Mouse (Mus musculus): ENCODE measurements around the gene Cop1.

Cop1 gene

DNA sequence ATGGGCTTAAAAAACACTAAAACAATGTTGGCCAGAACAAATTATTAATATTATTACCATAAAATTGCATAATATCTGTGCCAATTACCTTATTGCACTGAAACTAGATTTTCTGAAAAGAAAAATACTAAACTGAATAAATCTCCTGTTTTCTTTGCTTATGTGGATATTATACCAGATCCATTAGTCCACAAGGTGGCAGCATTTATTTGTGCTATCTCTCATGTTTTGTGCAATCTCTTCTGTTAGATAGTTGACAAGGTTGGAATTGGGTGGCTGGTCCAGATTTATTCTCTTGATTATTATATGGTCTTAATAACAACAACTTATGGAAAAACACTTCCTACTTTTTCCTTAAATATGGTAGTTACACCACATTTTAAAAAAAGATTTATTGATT lies 58.1 kb downstream of the Cop1 start:
- no peak for DNase-seq (ENCODE audit: low spot score)

GRCm38 (mm10) chr1:159290859-159291258 lies 58.7 kb downstream of the Cop1 start:
- DNase-seq (ENCODE audit: low spot score), result no peak

DNA sequence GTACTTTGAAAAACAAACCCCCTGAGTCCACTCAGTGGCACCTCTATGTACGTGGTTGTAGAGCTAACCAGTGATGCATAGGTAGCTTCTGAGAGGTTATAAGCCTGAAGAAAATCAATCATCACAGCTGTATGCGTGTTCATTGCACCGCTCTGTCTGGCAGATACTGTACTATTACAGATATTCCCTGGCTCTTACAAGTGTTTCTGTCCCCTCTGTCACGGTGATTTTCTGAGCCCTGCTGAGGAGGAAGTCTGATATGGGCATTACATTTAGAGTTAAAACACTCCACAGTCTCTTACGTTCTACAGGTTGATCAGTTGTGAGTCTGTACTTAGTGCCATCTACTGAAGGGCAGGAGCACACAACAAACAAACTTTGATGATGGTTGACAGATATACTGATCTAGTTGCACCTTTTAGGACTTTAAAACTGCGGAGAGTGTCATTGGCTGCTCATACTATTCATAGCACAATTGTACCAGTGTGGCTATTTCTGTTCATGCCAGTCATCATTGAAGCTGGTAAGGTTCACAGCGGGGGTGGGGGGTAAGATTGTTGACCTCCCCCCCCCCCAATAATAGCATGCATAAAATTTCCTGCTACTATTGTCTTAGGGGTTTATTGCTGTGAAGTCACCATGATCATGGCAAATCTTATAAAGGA lies 69.4 kb downstream of the Cop1 start:
- DNase-seq (ENCODE audit: low spot score), result no peak

DNA sequence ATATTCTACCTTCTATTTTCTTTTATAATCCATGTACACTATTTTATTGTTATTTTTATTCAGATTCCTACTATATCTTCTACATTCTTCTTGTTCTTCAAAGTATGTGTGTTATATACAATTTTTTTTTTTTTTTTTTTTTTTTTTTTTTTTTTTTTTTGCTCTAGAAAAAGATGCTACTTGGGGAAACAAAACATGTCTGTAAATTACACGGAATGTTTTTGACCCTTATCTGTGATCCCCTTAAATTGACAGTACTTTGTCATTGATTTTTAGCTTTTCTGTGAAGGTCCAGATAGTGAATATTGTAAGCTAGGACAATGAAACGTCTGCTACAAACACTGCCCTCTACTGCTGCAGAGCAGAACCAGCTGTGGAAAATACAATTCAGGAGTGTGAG lies 81.5 kb downstream of the Cop1 start:
- no peak for DNase-seq (ENCODE audit: low spot score)

DNA sequence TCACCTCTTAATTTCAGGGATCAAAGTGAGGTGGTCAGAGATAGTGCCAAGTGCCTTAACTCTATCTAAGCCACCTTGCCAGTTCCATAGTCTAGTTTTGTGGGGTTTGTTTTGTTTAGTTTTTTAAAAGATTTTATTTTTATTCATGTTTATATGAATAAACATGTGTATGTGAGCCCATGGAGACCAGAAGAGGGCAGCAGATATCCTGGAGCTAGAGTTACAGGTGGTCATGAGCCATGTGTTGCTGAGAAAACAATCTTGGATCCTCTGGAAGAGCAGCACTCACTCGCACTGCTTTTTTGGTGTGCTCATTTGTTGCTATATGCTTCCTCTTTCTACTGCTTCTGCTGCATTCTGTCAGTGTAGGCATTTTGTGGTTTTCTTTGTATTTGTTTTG lies 90.5 kb downstream of the Cop1 start:
- DNase-seq (ENCODE audit: low spot score), result no peak

DNA sequence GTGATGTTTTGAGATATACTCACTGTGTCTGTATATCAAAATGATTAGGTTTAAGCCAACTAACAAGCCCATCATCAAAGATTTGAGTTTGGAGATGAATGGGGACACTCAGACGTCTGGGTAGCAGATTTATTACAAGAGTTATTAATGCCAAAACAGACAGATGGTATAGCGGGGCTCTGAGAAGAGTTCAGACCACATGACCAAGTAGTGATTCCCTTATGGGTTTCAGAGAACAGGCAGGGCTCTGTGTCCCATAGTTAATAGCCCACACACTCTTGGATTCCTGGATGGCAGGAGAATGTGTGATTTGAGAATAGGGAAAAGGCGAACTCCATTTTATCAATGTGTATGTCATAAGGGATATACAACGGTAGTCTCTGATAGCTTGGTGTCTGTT lies 98.9 kb downstream of the Cop1 start:
- DNase-seq (ENCODE audit: low spot score), result no peak

DNA sequence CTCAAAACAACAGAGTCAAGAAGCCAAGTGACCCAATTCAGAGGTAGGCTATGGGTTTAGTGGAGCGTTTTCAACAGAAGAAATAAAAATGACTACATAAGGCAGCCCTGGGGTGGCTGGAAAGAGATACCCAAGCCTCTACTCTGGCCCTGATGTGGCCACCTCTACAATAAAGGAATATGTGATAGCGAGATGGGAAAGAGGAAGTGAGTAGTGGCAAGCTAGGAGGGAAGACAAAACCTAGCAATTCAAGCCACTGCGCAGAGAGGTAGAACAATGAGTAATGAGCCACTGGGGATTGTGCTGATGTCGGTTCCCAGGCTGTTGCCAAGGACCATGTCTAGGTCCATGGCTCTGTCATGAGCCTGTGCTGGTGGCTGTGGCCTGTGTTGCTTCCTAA lies 102.0 kb downstream of the Cop1 start:
- DNase-seq (ENCODE audit: low spot score), result no peak

DNA sequence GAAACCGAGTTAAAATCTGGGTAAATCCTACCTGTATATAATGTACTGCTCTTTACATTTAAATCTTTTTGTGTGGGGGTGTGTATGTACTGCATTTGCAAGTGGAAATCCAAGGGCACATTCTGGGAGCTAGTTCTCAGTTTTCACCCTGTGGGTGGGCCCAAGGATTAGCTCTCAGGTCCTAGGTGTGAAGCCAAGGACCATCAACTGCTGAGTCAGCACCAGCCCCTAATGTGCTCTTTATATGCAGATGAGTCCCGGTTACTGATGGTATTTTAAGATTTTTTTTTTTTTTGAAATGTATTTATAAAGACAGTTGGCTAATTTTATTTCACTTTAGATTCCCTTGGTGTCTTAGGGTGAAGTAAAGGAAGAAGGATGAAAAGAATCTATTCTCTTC lies 110.2 kb downstream of the Cop1 start:
- no peak for DNase-seq (ENCODE audit: low spot score)

GRCm38 (mm10) chr1:159355027-159355570 lies 123.0 kb downstream of the Cop1 start:
- DNase-seq (ENCODE audit: low spot score), result no peak

DNA sequence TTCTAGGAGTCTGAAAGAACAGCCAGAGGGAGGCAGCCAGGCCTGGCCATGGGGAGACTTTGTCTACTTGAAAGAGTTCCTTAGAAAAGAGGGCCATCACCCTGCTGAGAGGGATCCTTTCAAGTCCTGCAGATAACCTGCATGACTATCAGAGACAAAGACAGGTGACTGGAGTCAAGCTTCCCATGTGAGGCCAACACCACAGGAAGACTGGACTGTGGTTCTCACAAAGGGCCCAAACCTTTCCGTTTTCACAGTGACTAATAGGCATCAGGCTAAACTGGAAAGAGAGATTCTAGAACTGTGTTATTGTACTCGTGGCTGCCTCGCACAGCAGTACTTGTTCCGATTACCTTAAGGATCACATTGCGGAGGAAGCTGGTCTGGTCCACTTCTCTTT lies 126.6 kb downstream of the Cop1 start:
- DNase-seq (ENCODE audit: low spot score), result no peak

DNA sequence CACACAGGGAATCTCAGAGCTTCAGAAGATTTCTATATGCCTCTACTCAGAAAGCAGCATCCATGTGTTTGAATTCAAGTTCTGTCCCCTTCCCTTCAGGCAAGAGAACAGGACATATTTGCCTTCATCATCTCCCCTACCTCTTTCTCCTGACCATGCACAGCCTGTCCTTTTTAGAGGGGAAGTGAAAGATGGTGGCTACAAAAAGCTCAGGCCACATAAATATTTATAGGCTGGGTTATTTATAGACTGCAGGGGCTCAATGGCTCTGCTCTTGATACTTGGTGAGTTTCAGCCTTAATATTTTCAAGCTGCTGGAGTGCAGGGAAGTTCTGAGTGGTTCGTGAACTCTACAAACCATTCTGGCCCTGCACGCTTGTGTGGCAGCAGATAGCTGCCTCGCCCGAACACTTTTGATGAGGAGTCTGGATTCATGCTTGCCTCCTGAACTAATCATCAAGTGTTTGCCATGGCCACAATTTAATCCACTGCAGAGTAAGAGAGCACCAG lies 139.8 kb downstream of the Cop1 start:
- no peak for DNase-seq (ENCODE audit: low spot score)

GRCm38 (mm10) chr1:159382218-159382617 lies 150.1 kb downstream of the Cop1 start:
- DNase-seq (ENCODE audit: low spot score), result no peak

DNA sequence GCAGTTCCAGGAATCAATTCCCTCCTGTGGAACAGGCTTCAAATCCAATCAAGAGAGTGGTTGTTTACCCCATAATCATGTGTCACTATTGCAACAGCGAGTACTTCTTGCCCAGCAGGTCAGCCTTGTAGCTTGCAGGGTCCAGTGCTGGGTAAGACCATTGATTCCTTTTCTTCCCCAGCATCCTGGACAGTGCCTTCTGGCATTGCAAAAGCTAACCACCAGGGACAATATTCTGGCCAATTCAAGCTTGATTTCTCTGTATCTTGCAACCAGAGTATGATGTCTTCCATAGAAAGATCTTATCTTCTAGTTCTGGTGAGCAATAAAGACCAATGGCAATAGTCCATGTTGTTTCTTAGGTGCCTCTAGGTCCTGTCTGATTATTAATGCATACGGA lies 150.8 kb downstream of the Cop1 start:
- no peak for DNase-seq (ENCODE audit: low spot score)

DNA sequence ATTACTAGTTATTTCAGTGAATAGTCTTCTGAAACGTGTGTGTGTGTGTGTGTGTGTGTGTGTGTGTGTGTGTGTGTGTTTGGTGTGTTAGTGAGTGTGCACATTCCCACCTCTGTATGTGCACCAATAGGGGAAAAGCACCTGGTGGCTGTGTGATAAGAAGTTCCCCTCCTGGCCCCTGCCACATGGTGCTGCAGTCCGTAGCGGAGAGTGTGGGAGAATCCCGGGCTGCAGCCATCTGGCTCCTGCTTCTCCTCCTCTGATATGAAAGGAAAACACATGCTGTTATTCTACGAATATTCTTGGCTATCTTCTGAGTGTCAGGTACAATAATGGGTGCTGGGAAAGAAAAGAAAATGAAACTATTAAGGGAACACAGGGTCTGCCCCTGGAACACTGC lies 154.3 kb downstream of the Cop1 start:
- DNase-seq (ENCODE audit: low spot score), result no peak

DNA sequence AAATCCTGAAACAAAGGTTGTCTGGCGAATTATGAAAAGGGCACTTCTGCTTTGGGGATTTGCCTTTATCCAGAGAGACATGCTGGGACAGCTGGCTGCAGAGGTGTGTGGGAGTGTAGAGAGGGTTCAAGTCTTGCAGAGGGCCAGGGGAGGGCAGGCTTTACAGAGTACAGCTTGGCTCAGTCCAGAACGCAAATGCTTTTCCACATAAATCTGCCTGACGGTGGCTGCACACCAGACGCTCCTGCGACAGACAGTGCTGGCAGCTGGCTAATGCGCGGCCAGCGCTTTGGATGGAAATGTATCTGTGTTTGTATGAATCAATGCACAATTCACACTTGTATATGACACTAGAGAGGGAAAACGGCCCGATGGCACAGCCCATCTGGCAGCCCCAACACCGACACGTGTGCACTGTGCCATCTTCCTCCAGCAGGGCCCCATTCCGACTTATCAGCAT lies 156.5 kb downstream of the Cop1 start:
- DNase-seq (ENCODE audit: low spot score), result no peak

- DNase-seq (ENCODE audit: low spot score), result peak; percentile 28
Measured at GRCm38 (mm10) chr1:159390049-159390448, 157.9 kb downstream of the Cop1 start.

- DNase-seq (ENCODE audit: low spot score), result no peak
Measured at GRCm38 (mm10) chr1:159392667-159393066, 160.5 kb downstream of the Cop1 start.

- DNase-seq (ENCODE audit: low spot score), result no peak
Measured at GRCm38 (mm10) chr1:159393070-159393699, 161.1 kb downstream of the Cop1 start.

- DNase-seq (ENCODE audit: low spot score), result no peak
Measured at GRCm38 (mm10) chr1:159393931-159394330, 161.8 kb downstream of the Cop1 start.

- DNase-seq (ENCODE audit: low spot score), result no peak
Measured at GRCm38 (mm10) chr1:159396515-159396914, 164.4 kb downstream of the Cop1 start.

All from urinary bladder, postnatal 10 days (tissue).